Mouse (Mus musculus): ENCODE measurements at regions not wholly inside any gene's neighbourhood (a gene's known extent, or its start where the extent isn't known, plus 50 kb on each side); places are given as distances from the start of the nearest gene placed in this dataset.
"Not testable (repeated sequence)": the region's sequence is repeated elsewhere in the genome, so short reads cannot be mapped to it uniquely, and the experiment has no call there.

DNA sequence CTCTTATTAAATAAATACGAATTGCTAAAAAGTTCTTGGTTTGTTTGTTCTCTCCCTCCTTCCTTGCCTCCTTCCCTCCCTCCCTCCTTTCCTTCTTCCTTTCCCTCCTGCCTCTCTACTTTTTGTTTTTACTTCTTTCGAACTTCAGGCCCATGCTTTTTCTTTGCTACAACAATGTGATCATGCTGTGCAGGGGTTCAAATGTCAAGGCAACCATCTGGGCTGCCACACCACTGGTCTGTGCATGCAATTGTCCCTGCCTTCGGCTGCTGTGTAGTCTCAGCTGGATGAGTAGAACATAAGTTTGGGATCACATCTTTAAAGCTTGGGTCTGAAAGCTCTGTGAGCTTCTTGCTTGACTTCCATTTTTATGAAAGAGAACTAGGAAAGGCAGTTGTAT is 189.1 kb upstream of the P2ry1 start:
- no peak overlapping the region for H3K4me2 ChIP-seq
- H3K27me3 ChIP-seq, result no peaks in the 10 kb centered on the region
- no peak overlapping the region for H3K27ac ChIP-seq (replicated peaks)
- no peak overlapping the region for H3K9ac ChIP-seq
- no peaks in the 10 kb centered on the region for H3K36me3 ChIP-seq
- H3K4me3 ChIP-seq, result no peak overlapping the region
- no peak for ATAC-seq (ENCODE audit: low FRiP score, low read depth)
- no peaks in the 10 kb centered on the region for H3K9me3 ChIP-seq
- WGBS, result 38% methylated on average over 3 of the region's 3 CpGs
- no peaks in the 10 kb centered on the region for H3K4me1 ChIP-seq (replicated peaks)

DNA sequence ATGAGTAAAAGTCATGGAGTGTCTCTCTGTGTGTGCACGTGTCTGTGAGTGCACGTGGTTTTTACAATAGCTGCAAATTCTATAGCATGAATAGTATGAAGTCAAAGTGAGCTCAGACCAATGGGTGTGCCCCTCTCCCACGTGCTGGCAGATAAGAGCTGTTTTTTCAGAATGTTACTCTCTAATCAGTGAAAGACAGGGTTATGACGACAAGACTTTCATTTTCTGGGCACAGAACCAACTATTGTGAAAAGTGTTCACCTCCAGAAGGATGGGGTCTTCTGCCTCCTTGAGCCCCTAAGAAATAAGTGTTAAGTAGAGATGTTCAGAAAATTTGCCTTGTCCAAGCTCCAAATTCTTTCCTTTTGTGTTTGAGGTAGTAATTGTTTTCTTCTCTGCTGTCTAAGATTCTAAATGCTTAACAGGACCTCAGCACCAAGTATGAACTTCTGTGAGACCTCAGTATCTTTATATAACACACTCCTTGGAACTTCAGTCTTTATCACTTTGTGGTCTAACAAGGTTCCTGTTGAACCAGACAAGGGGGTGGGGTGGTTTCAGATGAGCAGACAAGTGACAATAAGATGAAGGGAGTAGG is 182.8 kb upstream of the P2ry1 start:
- no peaks in the 10 kb centered on the region for H3K27me3 ChIP-seq
- no peak overlapping the region for H3K4me2 ChIP-seq
- no peak overlapping the region for H3K27ac ChIP-seq (replicated peaks)
- H3K4me1 ChIP-seq (replicated peaks), result no peaks in the 10 kb centered on the region
- WGBS, result 66% methylated on average over 4 of the region's 4 CpGs
- H3K9ac ChIP-seq, result no peak overlapping the region
- no peak overlapping the region for H3K4me3 ChIP-seq
- H3K36me3 ChIP-seq, result no peaks in the 10 kb centered on the region
- no peaks in the 10 kb centered on the region for H3K9me3 ChIP-seq
- no peak for ATAC-seq (ENCODE audit: low FRiP score, low read depth)

- Histone ChIP-seq H3K4me2 (no peak overlapping the region), H3K9me3 (no peaks in the 10 kb centered on the region), H3K4me1 (replicated peaks) (no peaks in the 10 kb centered on the region), H3K36me3 (no peaks in the 10 kb centered on the region), H3K27ac (replicated peaks) (no peak overlapping the region), H3K9ac (no peak overlapping the region), H3K27me3 (no peaks in the 10 kb centered on the region), H3K4me3 (no peak overlapping the region)
- ATAC-seq (ENCODE audit: low FRiP score, low read depth), result no peak
Measured at GRCm38 (mm10) chr3:60821463-60821862, 181.1 kb upstream of the P2ry1 start.

DNA sequence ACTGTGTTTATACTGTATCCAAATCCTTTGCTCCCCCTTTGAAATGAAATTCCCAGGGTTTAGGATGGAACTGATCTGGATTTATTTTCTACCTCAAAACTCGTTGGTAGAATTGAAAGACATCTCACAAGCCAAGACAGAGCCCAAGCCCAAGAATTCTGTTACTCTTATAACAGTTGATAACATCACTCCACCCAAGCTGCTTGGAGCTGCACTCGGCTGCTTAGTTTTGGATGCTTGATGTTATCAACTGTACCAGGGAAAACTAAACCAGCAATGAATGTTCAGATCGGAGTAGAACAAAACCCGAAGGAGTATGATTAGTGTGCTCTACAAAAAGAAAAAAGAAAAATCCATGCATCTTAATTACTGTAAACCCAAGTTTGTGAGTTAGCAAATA is 175.8 kb upstream of the P2ry1 start:
- H3K4me3 ChIP-seq, result no peak overlapping the region
- no peak for ATAC-seq (ENCODE audit: low FRiP score, low read depth)
- 86% methylated on average over 4 of the region's 4 CpGs for WGBS

DNA sequence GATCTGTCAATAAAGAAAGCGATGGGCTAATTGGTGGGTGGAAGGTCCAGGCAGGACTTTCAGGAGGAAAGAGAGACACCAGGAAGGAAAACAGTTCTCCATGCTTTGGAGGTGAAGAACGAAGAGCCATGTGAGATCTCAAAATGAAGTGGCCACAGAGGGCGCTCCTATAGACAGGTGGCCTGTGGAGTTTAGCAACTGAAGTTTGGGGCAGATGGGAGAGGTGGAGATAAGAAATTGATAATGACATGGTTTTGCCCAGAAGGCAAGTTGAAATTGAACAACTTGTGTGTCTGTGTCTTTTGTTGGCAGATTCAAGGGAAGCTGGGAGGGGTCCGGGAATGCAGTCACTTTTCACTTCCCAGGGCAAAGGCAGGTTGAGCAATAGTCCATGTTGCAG is 170.2 kb upstream of the P2ry1 start:
- H3K27me3 ChIP-seq, result no peaks in the 10 kb centered on the region
- no peak overlapping the region for H3K4me3 ChIP-seq
- no peaks in the 10 kb centered on the region for H3K36me3 ChIP-seq
- H3K9ac ChIP-seq, result no peak overlapping the region
- H3K27ac ChIP-seq (replicated peaks), result no peak overlapping the region
- WGBS, result 88% methylated on average over 4 of the region's 4 CpGs
- no peak overlapping the region for H3K4me2 ChIP-seq
- H3K4me1 ChIP-seq (replicated peaks), result no peaks in the 10 kb centered on the region
- no peaks in the 10 kb centered on the region for H3K9me3 ChIP-seq
- ATAC-seq (ENCODE audit: low FRiP score, low read depth), result no peak

More for the DNA sequence above, 175.8 kb upstream of the P2ry1 start:
- Histone ChIP-seq H3K4me2 (no peak overlapping the region), H3K9me3 (no peaks in the 10 kb centered on the region), H3K27me3 (no peaks in the 10 kb centered on the region), H3K4me1 (replicated peaks) (no peaks in the 10 kb centered on the region), H3K9ac (no peak overlapping the region), H3K27ac (replicated peaks) (no peak overlapping the region), H3K36me3 (no peaks in the 10 kb centered on the region)

- no peaks in the 10 kb centered on the region for H3K36me3 ChIP-seq
- H3K27ac ChIP-seq (replicated peaks), result no peak overlapping the region
- H3K4me1 ChIP-seq (replicated peaks), result no peaks in the 10 kb centered on the region
- WGBS, result 94% methylated on average over 1 of the region's 1 CpGs
- H3K4me2 ChIP-seq, result no peak overlapping the region
- ATAC-seq (ENCODE audit: low FRiP score, low read depth), result no peak
- no peak overlapping the region for H3K4me3 ChIP-seq
- H3K27me3 ChIP-seq, result no peaks in the 10 kb centered on the region
- H3K9me3 ChIP-seq, result no peaks in the 10 kb centered on the region
- H3K9ac ChIP-seq, result no peak overlapping the region
Measured at GRCm38 (mm10) chr3:60841895-60842294, 160.7 kb upstream of the P2ry1 start.

- no peak for ATAC-seq (ENCODE audit: low FRiP score, low read depth)
- H3K4me2 ChIP-seq, result no peak overlapping the region
- no peaks in the 10 kb centered on the region for H3K4me1 ChIP-seq (replicated peaks)
- H3K4me3 ChIP-seq, result no peak overlapping the region
- H3K9ac ChIP-seq, result no peak overlapping the region
- no peaks in the 10 kb centered on the region for H3K9me3 ChIP-seq
- no peaks in the 10 kb centered on the region for H3K36me3 ChIP-seq
- no peak overlapping the region for H3K27ac ChIP-seq (replicated peaks)
- no peaks in the 10 kb centered on the region for H3K27me3 ChIP-seq
- WGBS, result 80% methylated on average over 2 of the region's 2 CpGs
Measured at GRCm38 (mm10) chr3:60845293-60845692, 157.3 kb upstream of the P2ry1 start.

DNA sequence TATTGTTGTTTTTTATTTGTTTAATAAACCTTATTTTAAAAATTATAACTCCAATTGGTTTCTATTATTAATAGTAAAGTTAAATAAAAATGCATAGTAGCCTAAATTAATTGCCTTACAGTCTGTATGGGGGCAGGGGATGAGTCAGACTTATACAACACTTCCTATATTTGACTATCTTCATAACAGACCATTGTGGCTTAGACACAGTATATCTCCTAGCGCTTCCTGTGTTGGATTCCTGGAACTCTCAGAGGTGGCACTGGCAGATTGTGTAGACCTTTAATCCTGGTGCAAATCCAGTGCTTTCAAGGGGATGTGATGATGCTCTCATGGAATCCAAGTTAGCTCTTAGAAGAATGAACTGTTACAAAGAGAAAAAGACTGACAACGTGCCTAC is 154.2 kb upstream of the P2ry1 start:
- no peaks in the 10 kb centered on the region for H3K36me3 ChIP-seq
- H3K4me2 ChIP-seq, result no peak overlapping the region
- H3K9ac ChIP-seq, result no peak overlapping the region
- H3K27ac ChIP-seq (replicated peaks), result no peak overlapping the region
- H3K9me3 ChIP-seq, result no peaks in the 10 kb centered on the region
- no peak for ATAC-seq (ENCODE audit: low FRiP score, low read depth)
- H3K4me3 ChIP-seq, result no peak overlapping the region
- H3K27me3 ChIP-seq, result no peaks in the 10 kb centered on the region
- WGBS, result 96% methylated on average over 2 of the region's 2 CpGs
- no peaks in the 10 kb centered on the region for H3K4me1 ChIP-seq (replicated peaks)

- H3K27ac ChIP-seq (replicated peaks), result no peak overlapping the region
- H3K36me3 ChIP-seq, result no peaks in the 10 kb centered on the region
- H3K4me2 ChIP-seq, result no peak overlapping the region
- no peaks in the 10 kb centered on the region for H3K9me3 ChIP-seq
- WGBS, result 49% methylated on average over 5 of the region's 5 CpGs
- ATAC-seq (ENCODE audit: low FRiP score, low read depth), result no peak
- H3K4me1 ChIP-seq (replicated peaks), result no peaks in the 10 kb centered on the region
- no peaks in the 10 kb centered on the region for H3K27me3 ChIP-seq
- H3K9ac ChIP-seq, result no peak overlapping the region
- H3K4me3 ChIP-seq, result no peak overlapping the region
Measured at GRCm38 (mm10) chr3:60853773-60854172, 148.8 kb upstream of the P2ry1 start.

DNA sequence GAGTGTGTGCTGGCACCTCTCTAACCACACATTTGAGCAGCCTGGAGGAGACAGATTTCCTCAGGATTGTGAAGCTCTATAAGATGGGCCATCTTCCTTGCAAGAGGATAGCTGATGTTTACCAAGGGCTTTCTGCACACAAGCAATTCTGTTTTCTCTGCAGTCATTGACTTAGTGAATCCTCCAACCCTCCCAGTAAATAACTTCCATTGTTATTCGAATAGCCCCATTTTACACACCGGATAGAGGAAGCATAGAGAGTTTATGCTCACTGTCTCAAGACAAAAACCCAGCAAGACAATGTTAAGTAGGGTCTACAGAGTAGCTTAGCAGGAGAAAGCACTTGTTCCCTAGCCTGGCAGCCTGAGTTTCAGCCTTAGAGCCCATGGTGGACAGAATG is 146.9 kb upstream of the P2ry1 start:
- no peak overlapping the region for H3K4me2 ChIP-seq
- no peak overlapping the region for H3K27ac ChIP-seq (replicated peaks)
- H3K9ac ChIP-seq, result no peak overlapping the region
- ATAC-seq (ENCODE audit: low FRiP score, low read depth), result no peak
- H3K27me3 ChIP-seq, result no peaks in the 10 kb centered on the region
- H3K4me1 ChIP-seq (replicated peaks), result no peaks in the 10 kb centered on the region
- H3K9me3 ChIP-seq, result no peaks in the 10 kb centered on the region
- H3K4me3 ChIP-seq, result no peak overlapping the region
- no peaks in the 10 kb centered on the region for H3K36me3 ChIP-seq
- WGBS, result 51% methylated on average over 2 of the region's 2 CpGs

DNA sequence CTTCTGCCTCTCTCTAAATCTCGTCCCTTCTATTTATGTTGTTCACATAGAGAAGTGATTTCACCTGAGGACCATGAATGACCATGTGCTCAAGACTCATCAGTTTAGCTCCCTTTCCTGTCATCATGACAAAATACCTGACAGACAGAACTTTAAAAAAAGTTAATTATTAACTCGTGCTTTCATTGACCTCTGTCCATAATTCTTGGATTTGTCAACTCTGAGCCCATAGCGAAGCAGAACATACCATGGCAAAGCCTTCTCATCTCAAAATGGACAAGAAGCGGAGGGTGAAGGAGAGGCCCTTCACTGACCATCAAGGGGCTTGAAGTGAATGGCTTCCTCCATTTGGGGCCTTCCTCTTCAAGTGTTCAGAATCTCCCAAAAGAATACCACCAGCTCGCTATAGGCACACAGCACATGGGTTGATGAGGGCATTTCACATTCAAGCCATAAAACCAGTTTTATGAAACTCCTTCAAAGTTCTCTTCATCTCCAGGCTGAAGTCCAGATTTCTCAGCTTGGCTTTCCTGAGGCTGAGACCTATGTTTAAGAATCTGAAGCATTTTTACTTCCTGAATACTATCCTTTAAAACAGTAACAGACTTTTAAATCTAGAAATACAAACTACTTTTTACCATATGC is 144.0 kb upstream of the P2ry1 start:
- Histone ChIP-seq H3K4me1 (replicated peaks) (no peaks in the 10 kb centered on the region), H3K27me3 (no peaks in the 10 kb centered on the region), H3K36me3 (no peaks in the 10 kb centered on the region), H3K27ac (replicated peaks) (no peak overlapping the region), H3K9me3 (no peaks in the 10 kb centered on the region), H3K9ac (no peak overlapping the region), H3K4me3 (no peak overlapping the region), H3K4me2 (no peak overlapping the region)
- no peak for ATAC-seq (ENCODE audit: low FRiP score, low read depth)
- WGBS, result 79% methylated on average over 5 of the region's 5 CpGs

DNA sequence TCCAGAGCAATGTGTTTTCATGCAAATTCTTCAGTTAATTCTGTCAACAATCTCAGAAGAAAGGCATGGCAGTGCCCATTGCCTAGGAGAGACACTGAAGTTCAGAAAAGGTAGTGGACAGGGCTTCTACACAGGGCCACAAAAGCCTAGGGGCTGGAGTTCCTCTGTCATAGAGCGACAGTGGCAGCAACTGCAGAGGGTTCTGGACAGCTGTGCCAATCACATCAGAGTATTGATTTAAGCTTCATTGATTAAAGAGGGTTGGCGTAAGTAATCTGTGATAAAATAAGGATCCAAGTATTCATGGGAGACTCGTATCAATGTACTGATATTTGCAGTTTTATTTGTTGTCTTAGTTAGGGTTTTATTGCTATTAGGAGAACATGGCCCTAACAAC is 143.5 kb upstream of the P2ry1 start:
- Histone ChIP-seq H3K4me2 (no peak overlapping the region), H3K4me3 (no peak overlapping the region), H3K36me3 (no peaks in the 10 kb centered on the region), H3K4me1 (replicated peaks) (no peaks in the 10 kb centered on the region), H3K27ac (replicated peaks) (no peak overlapping the region), H3K9me3 (no peaks in the 10 kb centered on the region), H3K9ac (no peak overlapping the region), H3K27me3 (no peaks in the 10 kb centered on the region)
- WGBS, result 95% methylated on average over 3 of the region's 3 CpGs
- ATAC-seq (ENCODE audit: low FRiP score, low read depth), result no peak

GRCm38 (mm10) chr3:60876858-60877257 is 125.7 kb upstream of the P2ry1 start:
- not testable (repeated sequence) for H3K27me3 ChIP-seq; H3K27ac ChIP-seq (replicated peaks); H3K4me1 ChIP-seq (replicated peaks); H3K4me3 ChIP-seq; H3K36me3 ChIP-seq; H3K9ac ChIP-seq; ATAC-seq (ENCODE audit: low FRiP score, low read depth); H3K9me3 ChIP-seq; H3K4me2 ChIP-seq
- 96% methylated on average over 11 of the region's 11 CpGs for WGBS
